Comparison of ENCODE assay signal across 14 mouse cellular contexts in genomic region chr13:36242261-36242660, GRCm38 (mm10).
A peak's percentile ranks its signal among the peaks of the same experiment; 100 is the strongest.
DNase-seq lines count a peak whose midpoint lies in the region; ATAC-seq lines count a peak whose summit lies in the region.
"Had no signal": no experiment of that assay in that cellular context is flagged by ENCODE, and none has a peak within 500 bp of the region (broad histone marks: within the 10 kb centered on the region; RNA-seq: fewer than 3 reads in every experiment).

No protein-coding gene starts in this region.

- 0 out of 2 replicates have a peak, but pooled peaks cover 1% of the 10 kb centered on the region for H3K36me3 ChIP-seq in heart, embryonic 13.5 days
- no peaks in the 10 kb centered on the region for H3K36me3 ChIP-seq in heart, embryonic 10.5 days
- no peaks in the 10 kb centered on the region for H3K36me3 ChIP-seq in midbrain, embryonic 13.5 days
- H3K36me3 ChIP-seq: forebrain, embryonic 15.5 days had no signal

- H3K4me3 ChIP-seq in heart, embryonic 13.5 days, result no peak overlapping the region
- no peak overlapping the region for H3K4me3 ChIP-seq in heart, embryonic 10.5 days
- no peak overlapping the region for H3K4me3 ChIP-seq in midbrain, embryonic 13.5 days (replicated peaks)
- H3K4me3 ChIP-seq: erythroblast, embryonic 14.5 days; forebrain, embryonic 15.5 days had no signal

- DNase-seq in heart, embryonic 10.5 days (ENCODE audit: low spot score), result no peak
- DNase-seq in kidney, postnatal 36 days, result peak; percentile 23 to 36
- DNase-seq in kidney, postnatal 14 days, result no peak
- peak; percentile 48 for DNase-seq in adrenal gland, postnatal 25 days
- peak; percentile 46 for DNase-seq in lung, postnatal 25 days (ENCODE audit: low spot score)
- no peak for DNase-seq in yolk sac, embryonic 10.5 days (ENCODE audit: low spot score)
- DNase-seq: B cell, adult 2 months; liver had no signal

- ATAC-seq in heart, embryonic 13.5 days (ENCODE audit: extremely low read depth, insufficient number of reproducible peaks, low FRiP score, low TSS enrichment), result no peak
- ATAC-seq in midbrain, embryonic 13.5 days, result no peak
- ATAC-seq: forebrain, embryonic 15.5 days; midbrain, embryonic 16.5 days had no signal

- no peaks in the 10 kb centered on the region for H3K27me3 ChIP-seq in heart, embryonic 13.5 days (replicated peaks)
- H3K27me3 ChIP-seq in heart, embryonic 10.5 days (ENCODE audit: insufficient read depth, poor library complexity, severe bottlenecking), result no peaks in the 10 kb centered on the region
- no peaks in the 10 kb centered on the region for H3K27me3 ChIP-seq in midbrain, embryonic 13.5 days
- H3K27me3 ChIP-seq: forebrain, embryonic 15.5 days had no signal

- no peak overlapping the region for H3K4me2 ChIP-seq in heart, embryonic 13.5 days
- H3K4me2 ChIP-seq in midbrain, embryonic 13.5 days (replicated peaks), result no peak overlapping the region
- H3K4me2 ChIP-seq: forebrain, embryonic 15.5 days had no signal

- 5% methylated on average over 1 of the region's 1 CpGs for WGBS in heart, embryonic 13.5 days
- 16% methylated on average over 1 of the region's 1 CpGs for WGBS in heart, embryonic 10.5 days
- 76% methylated on average over 1 of the region's 1 CpGs for WGBS in midbrain, embryonic 13.5 days

- peaks cover 23% of the 10 kb centered on the region for H3K4me1 ChIP-seq in heart, embryonic 13.5 days
- peaks cover 13% of the 10 kb centered on the region for H3K4me1 ChIP-seq in heart, embryonic 10.5 days
- no peaks in the 10 kb centered on the region for H3K4me1 ChIP-seq in midbrain, embryonic 13.5 days (replicated peaks)
- H3K4me1 ChIP-seq: forebrain, embryonic 15.5 days had no signal

- no peak overlapping the region for H3K9ac ChIP-seq in heart, embryonic 13.5 days
- no peak overlapping the region for H3K9ac ChIP-seq in midbrain, embryonic 13.5 days (replicated peaks)
- H3K9ac ChIP-seq: forebrain, embryonic 15.5 days had no signal

- no peaks in the 10 kb centered on the region for H3K9me3 ChIP-seq in heart, embryonic 13.5 days
- no peaks in the 10 kb centered on the region for H3K9me3 ChIP-seq in heart, embryonic 10.5 days
- H3K9me3 ChIP-seq in midbrain, embryonic 13.5 days, result no peaks in the 10 kb centered on the region
- H3K9me3 ChIP-seq: forebrain, embryonic 15.5 days had no signal

- H3K27ac ChIP-seq in heart, embryonic 13.5 days (replicated peaks), result 0 out of 2 replicates have a peak overlapping the region, but pooled peaks have one; percentile 29
- no peak overlapping the region for H3K27ac ChIP-seq in heart, embryonic 10.5 days
- H3K27ac ChIP-seq in midbrain, embryonic 13.5 days, result no peak overlapping the region
- H3K27ac ChIP-seq: forebrain, embryonic 15.5 days; kidney, postnatal 0 days had no signal

Comparison
In these comparisons a context has a peak if more than half of its experiments do, and no peak if none do; other contexts are left out.
1. DNase-seq: peak in kidney, postnatal 36 days (2 of 2), adrenal gland, postnatal 25 days (single experiment) and lung, postnatal 25 days (single experiment); none in heart, embryonic 10.5 days (single experiment), kidney, postnatal 14 days (single experiment) and yolk sac, embryonic 10.5 days (single experiment).